Mouse (Mus musculus) heart, adult 2 months (tissue): ENCODE data around the gene 2410137M14Rik.

ENCODE experiments used
- CTCF ChIP-seq: fragments of 200-600 bp; IDR thresholded peaks from 2 replicates; pipeline ENCODE4 v1.8.1; 2022; ENCODE audit warnings: antibody characterized with exemption, mild to moderate bottlenecking, moderate library complexity
- EP300 ChIP-seq: fragments of 200-500 bp; IDR thresholded peaks from 2 replicates; pipeline ENCODE4 v1.6.1; 2011; ENCODE audit warnings: low read depth, low read length, control low read depth; ENCODE audit not compliant: insufficient read depth
- POLR2A ChIP-seq: fragments of 200-500 bp; IDR thresholded peaks from 2 replicates; pipeline ENCODE4 v1.6.1; 2011; ENCODE audit warnings: mild to moderate bottlenecking, low read depth, low read length, control low read depth; ENCODE audit not compliant: insufficient read depth

DNA sequence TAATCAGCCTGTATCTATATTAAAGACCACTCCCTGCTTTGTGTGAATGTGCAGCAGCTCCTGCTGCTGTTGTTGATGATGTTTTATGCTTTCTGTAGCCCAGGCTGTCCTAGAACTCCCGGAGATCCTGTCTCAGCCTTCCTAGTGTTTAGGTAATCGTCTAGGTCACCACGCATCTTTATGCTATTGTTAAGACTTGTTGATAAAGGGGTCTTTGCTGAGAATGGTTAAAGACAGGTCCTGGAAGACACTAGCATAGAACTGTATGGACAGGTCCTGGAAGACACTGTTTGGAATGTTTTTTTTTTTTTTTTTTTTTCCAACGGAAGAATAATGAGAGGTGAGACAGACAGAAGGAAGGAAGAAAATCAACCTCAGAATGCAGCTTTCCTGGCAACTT, 22.3 kb upstream of the 2410137M14Rik start:
- TF ChIP-seq CTCF (no peak), EP300 (no peak), POLR2A (no peak)
